Mouse (Mus musculus): ENCODE results near the gene Tom1.

Tom1 gene

DNA sequence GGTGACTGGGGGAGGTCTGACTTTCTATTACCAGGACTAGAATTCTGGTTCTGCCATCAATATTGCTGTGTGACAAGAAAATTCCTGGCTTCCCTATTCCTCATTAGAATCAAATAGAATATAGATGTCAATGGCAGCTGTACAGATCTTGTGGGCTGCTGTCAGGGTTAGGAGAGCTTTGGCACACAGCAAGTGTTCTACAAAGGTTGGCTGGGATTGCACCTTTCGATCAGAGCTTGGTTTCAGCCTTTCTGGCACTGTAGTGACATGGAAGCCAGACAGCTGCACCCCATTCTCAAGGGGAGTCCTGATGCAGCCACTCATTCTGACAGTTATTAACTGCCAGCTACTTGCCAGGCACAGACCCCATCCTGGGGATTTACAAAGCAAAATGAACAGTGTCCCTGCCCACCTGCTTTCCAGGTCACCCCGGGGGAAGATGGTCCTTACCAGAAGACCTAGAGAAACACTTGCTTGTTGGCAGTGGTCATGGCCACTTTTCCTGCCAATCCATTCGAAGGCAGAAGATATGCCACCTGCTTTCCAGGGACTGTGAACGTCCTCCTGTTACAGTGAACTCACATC lies 57.4 kb downstream of the Tom1 start:
- DNase-seq, result no peak

DNA sequence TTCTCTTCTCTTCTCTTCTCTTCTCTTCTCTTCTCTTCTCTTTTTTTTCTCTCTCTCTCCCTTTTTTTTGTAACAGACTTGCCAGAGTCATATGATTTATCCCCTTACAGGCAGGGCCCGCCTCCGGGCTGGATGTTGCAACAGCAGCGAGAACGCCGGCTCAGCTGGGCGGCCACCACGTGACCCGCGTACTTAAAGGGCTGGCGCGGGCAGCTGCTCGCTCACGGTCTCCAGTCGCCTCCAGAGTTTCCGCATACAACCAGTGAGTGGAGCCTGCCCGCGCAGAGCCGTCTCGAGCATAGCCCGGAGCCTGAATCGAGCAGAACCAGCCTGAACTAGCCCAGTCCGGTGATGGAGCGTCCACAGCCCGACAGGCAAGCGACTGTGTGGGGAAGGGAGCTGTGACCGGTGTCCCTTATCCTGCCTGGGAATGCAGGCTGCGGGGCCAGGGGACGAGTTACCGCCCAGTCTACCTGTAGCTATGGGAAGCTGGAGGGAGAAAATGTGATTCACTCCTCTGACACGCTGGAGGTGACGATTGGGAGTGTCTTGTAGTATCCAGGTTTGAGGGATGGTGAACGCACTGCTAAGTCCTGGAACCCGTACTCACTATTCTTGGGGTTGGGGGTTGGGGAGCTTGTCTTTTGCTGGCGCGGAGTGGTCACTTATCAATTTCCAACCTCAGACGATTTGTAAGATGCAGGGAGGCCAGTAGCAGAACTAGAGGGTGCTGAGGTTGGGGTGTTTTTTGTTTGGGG lies 60.1 kb downstream of the Tom1 start, which contains the start of gene Hmox1:
Gene Hmox1 (plus strand): TSS at position 223 of the 758 bp plus-strand sequence.
- peak; percentile 95 to 96 for DNase-seq

DNA sequence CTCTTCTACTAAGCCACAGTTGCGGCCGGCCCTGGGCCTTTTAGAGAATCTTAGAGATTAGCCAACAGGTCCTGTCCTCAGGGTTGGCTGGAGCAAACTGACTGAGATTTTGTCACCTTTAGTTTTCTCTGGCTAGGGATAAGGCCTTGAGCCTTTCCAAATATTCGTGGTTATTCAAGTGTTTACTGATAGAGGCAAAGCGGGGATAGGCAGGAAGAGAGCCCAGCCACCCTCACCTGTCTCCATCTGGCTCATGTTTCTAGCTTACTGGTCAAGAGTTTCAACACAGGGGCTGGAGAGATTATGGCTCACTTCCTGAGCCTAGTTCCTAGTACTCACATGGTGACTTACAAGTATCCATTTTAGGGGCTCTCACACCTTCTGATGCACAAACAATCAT lies 69.5 kb downstream of the Tom1 start:
- no peak for DNase-seq

GRCm38 (mm10) chr8:75103376-75103878 lies 69.9 kb downstream of the Tom1 start:
- no peak for DNase-seq

- peak; percentile 81 to 88 for DNase-seq
Measured at GRCm38 (mm10) chr8:75108527-75109235, 75.2 kb downstream of the Tom1 start.

DNA sequence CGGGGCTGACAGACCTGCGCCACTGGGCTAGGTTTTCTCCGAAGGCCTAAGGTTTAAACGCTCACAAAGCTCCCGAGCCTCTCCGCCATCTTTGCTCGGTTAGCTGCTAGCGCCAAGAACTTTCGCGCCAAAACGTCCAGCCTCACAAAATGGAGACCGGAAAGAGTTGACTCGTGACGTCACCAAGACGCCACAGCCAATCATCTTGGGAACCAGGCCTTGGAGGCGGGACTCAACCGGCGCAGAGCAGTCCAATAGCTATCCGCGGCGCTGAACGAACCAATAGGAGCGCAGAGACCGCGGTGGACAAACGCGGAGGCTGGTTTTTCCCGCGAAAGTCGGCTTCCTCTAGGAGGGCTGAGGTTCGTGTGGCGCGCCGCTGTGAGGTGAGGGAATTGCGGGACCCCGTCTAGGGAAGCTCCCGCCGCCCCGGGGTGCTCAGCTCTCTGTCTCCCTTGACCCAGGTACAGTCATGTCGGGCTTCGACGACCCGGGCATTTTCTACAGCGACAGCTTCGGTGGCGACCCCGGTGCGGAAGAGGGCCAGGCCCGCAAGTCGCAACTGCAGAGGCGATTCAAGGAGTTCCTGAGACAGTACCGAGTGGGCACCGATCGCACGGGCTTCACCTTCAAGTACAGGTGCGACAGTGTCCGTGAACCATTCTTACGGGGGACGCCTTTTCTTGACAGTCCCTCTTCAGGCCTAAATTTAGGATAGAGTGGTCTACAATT lies 75.9 kb downstream of the Tom1 start, which contains the start of gene Mcm5:
Gene Mcm5 (plus strand): TSS at position 334 of the 732 bp plus-strand sequence.
- DNase-seq, result peak; percentile 99

DNA sequence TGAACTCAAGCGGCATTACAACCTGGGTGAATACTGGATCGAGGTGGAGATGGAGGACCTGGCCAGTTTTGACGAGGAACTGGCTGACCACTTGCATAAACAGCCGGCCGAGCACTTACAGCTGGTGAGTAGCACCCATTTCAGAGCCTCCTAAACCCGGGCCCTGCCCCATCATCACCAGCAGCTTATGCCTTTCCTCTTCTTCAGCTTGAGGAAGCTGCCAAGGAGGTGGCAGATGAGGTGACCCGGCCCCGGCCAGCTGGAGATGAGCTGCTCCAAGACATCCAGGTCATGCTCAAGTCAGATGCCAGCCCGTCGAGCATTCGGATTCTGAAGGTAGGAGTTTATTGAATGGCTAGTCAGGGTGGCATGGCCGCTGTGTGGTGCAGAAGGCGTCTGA lies 76.6 kb downstream of the Tom1 start:
- DNase-seq, result no peak

GRCm38 (mm10) chr8:75118505-75118904 lies 85.0 kb downstream of the Tom1 start:
- DNase-seq, result no peak

DNA sequence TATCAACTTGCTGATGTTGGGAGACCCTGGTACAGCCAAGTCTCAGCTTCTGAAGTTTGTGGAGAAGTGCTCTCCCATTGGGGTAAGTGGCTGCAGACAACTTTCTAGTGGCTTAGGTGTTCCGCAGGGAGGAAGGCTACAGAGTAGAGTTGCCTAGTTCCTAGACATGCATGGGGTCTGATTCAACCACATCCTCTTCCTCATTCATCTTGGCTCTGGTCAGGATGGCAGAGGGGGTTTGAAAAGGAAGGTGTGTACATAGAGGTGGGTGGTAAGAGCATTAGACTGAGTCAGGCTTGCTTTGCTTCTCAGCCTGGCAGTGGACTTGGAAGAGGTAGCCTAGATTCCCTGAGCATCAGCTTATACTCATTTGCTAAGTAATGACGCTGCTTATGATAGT lies 85.8 kb downstream of the Tom1 start:
- DNase-seq, result no peak

Data from kidney, adult 8-10 months (tissue).